Mouse (Mus musculus) thymus, postnatal 0 days (tissue): ENCODE data around the gene Arhgap10. TPM values are rescaled to one million over a fixed set of nuclear protein-coding genes. Genes with fewer than 3 reads are reported as not detected.
A peak's percentile ranks its signal among the peaks of the same experiment; 100 is the strongest.
"Not testable (repeated sequence)": the region's sequence is repeated elsewhere in the genome, so short reads cannot be mapped to it uniquely, and the experiment has no call there.

ENCODE experiments used
- DNase-seq: peaks from one replicate; pipeline ENCODE4 v3.0.0-alpha.2; 2015; ENCODE audit warnings: low spot score
- polyA plus RNA-seq: library from polyadenylated mRNA; unstranded; fragments of >200 nt; fragmentation: Nextera tagmentation; extraction: Ambion mirVana; gene quantifications from 2 replicates; pipeline ENCODE4 v1.2.1, GENCODE M21; 2015

Gene Arhgap10
- polyA plus RNA-seq, 1 experiment from 2014 or later, result 16.5 TPM

GRCm38 (mm10) chr8:77354189-77354588 is 163.6 kb downstream of the Arhgap10 start:
- DNase-seq, result no peak

DNA sequence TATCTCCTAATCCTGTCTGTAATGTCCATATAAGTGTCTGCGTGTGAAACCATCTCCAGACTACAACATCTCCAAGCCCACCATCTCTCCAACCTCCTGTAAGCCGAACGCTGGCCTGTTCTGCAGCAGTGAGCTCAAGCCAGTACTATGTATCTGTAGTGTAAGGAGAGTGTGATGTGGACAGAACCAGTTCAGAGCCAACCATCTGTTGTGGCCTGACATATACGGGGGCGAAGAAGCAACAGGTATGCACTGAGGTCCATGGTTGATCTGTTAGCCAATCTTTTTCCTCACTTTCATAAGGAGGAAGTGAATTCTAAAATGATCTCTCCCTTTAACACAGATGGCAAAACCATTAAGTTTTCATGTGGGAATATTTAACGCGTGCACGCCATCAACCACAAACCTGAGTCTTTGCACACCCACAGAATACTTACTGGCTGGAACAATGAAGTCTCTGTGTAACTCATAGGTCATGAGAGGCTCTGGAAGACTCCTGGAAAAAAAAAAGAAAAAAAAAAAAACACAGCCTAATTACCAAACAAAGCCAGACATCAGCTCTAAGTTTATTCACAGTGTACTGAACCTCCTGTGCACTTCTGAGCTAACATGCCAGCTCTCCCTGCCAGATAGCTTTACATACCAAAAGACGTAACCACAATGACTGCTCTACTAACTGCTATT is 166.4 kb downstream of the Arhgap10 start:
- DNase-seq, result no peak

GRCm38 (mm10) chr8:77350121-77350777 is 167.5 kb downstream of the Arhgap10 start:
- no peak for DNase-seq

DNA sequence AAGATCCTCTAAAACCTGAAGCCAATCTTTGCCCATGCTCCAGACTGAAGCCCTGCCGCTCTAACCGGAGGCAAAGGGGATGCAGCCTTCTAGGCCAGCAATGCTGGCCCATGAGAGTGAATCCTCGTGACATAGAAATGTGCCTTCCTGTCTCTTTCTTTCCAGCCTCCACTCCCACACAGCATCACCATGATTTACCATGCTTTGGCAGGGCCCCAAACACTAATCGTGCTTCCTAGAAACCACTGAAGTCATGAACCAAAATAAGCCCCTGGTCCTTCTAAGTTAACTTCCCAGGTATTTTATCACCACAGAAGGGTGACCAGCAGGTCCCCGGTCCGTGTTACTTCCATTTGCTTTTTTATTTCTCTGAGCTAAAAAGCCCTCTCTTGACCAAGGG is 173.8 kb downstream of the Arhgap10 start:
- DNase-seq, result no peak

GRCm38 (mm10) chr8:77343335-77343734 is 174.4 kb downstream of the Arhgap10 start:
- no peak for DNase-seq

DNA sequence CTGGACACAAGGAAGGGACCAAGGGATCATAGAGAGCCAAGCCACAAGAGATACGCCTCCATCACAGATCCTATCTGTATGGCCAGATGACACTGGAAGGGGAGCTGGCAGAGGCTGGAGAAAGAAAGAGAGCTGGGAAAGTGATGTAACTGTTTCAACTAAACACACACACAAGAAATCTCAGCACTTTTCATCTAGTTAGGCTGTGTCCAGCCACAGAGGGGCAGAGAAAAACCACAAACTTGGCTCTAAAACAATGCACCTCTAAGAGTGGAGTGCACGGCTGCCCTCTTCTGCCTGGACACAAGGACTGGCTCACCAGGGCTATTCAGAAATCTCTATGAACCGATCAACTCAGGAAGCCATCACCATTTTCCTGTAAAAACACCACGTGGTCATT is 175.6 kb downstream of the Arhgap10 start:
- DNase-seq, result no peak

DNA sequence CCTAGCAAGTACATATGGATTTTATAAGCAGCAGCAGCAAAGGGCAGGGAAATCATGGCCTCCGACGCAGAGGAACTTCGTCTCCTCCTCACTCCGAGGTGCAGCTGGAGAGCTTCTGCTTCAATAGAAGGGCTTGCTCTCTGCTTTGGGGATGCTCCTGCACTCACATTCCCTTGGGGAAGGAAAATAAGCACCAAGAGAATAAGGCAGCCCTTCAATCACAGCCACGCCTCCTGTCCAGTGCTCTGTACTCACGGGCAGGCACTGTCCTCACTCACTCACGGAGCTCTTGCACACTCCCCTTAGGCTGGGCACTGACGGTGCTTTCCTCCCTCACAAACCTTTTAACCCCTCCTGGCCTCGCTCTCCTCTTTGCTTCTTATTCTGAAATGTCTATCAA is 176.4 kb downstream of the Arhgap10 start:
- no peak for DNase-seq

DNA sequence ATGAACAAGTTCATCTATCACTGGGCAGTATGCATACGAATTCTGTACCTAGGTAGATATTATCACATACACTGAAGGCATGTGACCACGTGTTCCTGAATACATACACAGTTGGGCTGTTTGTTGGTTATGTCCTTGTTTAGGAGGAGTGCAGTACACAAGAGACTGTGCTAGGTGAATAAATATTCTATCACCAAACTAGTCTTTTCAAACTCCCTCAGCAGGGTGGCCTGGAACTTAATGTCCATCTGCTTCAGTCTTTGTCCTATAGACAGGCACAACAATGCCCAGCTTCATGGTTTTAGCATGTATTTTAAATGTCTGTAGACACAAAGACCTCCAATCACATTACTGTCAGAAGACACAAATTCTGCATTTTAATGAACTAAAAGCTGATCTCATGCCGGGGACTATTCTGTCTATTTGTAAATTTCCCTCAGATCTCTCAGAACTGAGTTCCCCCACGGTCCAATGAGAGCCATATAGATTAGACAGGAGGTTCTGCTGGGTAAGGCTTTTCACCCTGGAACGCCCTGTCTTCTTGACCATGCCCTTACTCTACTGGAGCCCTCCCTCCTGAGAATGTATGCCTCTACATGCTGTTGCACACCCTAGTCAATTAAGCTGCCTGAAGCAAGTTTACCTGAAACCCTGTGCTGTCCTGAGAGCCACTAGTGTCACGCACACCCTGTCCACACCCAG is 177.6 kb downstream of the Arhgap10 start:
- DNase-seq, result no peak

GRCm38 (mm10) chr8:77337272-77337671 is 180.5 kb downstream of the Arhgap10 start:
- no peak for DNase-seq

GRCm38 (mm10) chr8:77331180-77331579 is 186.6 kb downstream of the Arhgap10 start:
- DNase-seq, result no peak

- DNase-seq, result no peak
Measured at GRCm38 (mm10) chr8:77330304-77330703, 187.4 kb downstream of the Arhgap10 start.

DNA sequence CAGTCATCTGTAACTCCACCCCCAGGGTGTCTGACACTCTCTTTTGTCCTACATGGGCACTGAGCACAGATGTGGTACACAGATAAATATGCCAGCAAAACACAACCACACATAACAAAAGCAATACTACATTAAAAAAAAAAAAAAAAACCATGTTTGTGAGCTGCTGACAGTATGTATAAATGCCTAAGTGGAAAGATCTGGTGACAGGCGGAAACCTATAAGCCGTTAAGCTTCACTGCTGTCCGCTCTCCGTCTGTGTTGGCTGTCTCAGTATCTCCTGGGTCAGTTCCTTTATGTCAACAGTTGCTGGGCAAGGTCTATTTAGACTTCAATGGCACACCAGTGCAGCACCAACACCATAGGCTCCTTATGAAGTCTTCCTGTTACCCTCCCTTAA is 188.0 kb downstream of the Arhgap10 start:
- no peak for DNase-seq

DNA sequence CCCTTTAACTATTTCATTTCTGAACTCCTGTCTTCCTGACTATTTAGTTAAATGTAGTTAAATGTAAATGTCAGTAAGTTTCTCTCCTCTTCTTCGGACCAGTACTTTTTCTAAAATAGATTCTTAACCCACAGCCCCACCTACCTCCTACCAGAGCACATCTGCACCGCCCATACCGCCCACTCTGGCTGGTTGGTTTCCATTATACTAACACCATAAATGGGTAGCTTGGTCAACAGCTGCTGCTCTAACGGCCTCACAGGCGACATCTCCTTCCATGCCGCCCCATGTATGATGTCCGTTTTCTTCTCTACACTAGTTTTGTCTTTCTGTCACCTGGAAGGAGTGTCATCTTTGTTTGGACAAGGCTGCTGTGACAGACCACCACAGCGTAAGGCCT is 189.3 kb downstream of the Arhgap10 start:
- no peak for DNase-seq

- no peak for DNase-seq
Measured at GRCm38 (mm10) chr8:77327326-77327725, 190.4 kb downstream of the Arhgap10 start.

- DNase-seq, result not testable (repeated sequence)
Measured at GRCm38 (mm10) chr8:77322727-77323126, 195.0 kb downstream of the Arhgap10 start.

GRCm38 (mm10) chr8:77321901-77322300 is 195.9 kb downstream of the Arhgap10 start:
- no peak for DNase-seq

GRCm38 (mm10) chr8:77318590-77318989 is 199.2 kb downstream of the Arhgap10 start:
- DNase-seq, result no peak

GRCm38 (mm10) chr8:77317771-77318170 is 200.0 kb downstream of the Arhgap10 start:
- no peak for DNase-seq

- DNase-seq, result no peak
Measured at GRCm38 (mm10) chr8:77313003-77313402, 204.8 kb downstream of the Arhgap10 start.

DNA sequence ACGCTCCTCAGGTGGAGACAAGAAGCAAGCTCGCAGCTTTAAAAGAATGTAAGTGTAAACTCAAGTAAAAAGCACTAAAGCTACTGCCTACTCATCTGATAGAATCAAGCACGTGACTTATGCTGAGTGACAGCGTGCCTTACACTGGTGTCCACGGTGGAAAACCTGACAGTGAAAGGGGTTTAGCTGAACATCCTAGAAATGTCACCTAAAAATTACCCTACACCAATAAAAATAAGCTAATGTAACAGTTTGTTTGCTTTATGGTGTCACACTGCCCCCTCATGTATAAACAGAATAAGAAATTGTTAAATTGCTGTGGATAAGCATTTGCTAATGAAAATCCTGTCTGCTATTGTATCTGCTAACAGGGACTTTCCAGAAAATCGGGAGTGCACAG is 206.0 kb downstream of the Arhgap10 start:
- DNase-seq, result peak; percentile 40

GRCm38 (mm10) chr8:77310541-77310940 is 207.2 kb downstream of the Arhgap10 start:
- DNase-seq, result no peak

GRCm38 (mm10) chr8:77310026-77310425 is 207.7 kb downstream of the Arhgap10 start:
- no peak for DNase-seq
